Mouse (Mus musculus) ES-Bruce4 (cell line): ENCODE results near the gene Shq1.

Source experiments
- CTCF ChIP-seq: IDR thresholded peaks from one replicate; pipeline ENCODE4 v1.8.1; 2011; ENCODE audit warnings: low read depth, low read length
- POLR2A ChIP-seq: IDR thresholded peaks from one replicate; pipeline ENCODE4 v1.8.1; 2011; ENCODE audit warnings: low read length; ENCODE audit not compliant: insufficient read depth

DNA sequence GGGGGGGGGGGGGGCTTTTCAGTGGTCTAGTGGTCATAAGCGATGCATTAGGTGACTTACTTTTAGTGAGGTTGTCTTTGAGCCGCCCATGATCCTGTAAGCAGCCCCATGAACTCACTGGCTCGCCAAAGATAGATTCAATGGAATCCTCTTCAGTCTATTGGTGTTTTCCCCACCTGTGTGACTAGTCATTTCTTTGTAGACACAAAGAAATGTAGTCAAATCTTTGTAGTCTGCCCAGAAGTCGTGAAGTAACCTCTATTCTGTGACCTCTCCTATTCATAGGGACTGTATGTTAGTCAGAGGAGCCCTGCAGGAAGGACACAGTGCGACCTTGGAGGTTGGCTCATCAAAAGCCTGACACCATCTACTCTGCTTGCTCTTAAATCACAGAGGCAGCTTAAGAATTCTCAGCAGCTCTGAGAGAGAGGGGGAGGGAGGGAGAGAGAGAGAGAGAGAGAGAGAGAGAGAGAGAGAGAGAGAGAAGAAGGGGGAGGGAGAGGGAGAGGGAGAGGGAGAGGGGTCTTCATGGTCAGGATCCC lies 150.3 kb downstream of the Shq1 start:
- TF ChIP-seq CTCF (no peak), POLR2A (no peak)
